ENCODE assay signal across 8 mouse cellular contexts in the genomic region with DNA sequence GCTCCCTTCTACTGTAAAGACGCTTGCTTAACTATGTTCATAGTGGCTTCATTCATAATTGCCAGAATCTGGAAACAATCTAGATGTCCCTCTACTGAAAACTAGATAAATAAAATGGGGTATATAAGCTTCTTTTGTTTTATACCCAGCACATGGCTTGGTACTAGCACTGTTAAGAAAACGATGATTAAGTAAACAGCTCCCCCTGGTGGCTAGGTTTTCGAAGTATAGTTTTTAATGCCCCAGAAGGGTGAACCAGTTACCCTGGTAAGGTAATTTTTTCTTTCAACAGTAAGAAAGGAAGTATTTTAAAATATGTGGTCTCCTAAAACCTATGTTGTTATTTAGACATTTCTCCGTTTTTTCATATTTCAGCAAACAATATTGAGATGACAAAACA. TPM values are rescaled to one million over a fixed set of nuclear protein-coding genes. Genes with fewer than 3 reads are reported as not detected.
DNase-seq lines count a peak whose midpoint lies in the region; ATAC-seq and TF ChIP-seq lines count a peak whose summit lies in the region.

No protein-coding gene starts in this region.

- H3K4me3 ChIP-seq in lung, postnatal 0 days (ENCODE audit: low read depth, low read length): no peak overlapping the region

- intact Hi-C loops in gastrocnemius, postnatal 36 days (cut with DNase I): no loop called here

- H3K36me3 ChIP-seq in lung, postnatal 0 days (ENCODE audit: insufficient read depth, low read length): no peaks in the 10 kb centered on the region

- no peaks in the 10 kb centered on the region for H3K27me3 ChIP-seq in lung, postnatal 0 days (replicated peaks; ENCODE audit: insufficient read depth, low read length)

- H3K9ac ChIP-seq in lung, postnatal 0 days (replicated peaks; ENCODE audit: low read depth): no peak overlapping the region

- no peak for TF ChIP-seq EP300 in lung, postnatal 0 days (IDR thresholded peaks at IDR 0.05)

- TF ChIP-seq CTCF in lung, postnatal 0 days (IDR thresholded peaks at IDR 0.05): peak; percentile 46

- H3K4me1 ChIP-seq in lung, postnatal 0 days (ENCODE audit: insufficient read depth, low read depth, low read length): no peaks in the 10 kb centered on the region

- no peak overlapping the region for H3K4me2 ChIP-seq in lung, postnatal 0 days (replicated peaks; ENCODE audit: low read depth, low read length)

- no peak for ATAC-seq in lung, postnatal 0 days

- 48% methylated on average over 4 of the region's 4 CpGs for WGBS in lung, postnatal 0 days

- DNase-seq in gastrocnemius, postnatal 10 days: peak; percentile 6
- DNase-seq in gastrocnemius, postnatal 36 days: no peak
- peak; percentile 4 for DNase-seq in right cerebral cortex, postnatal 4 days
- DNase-seq in right cerebral cortex, adult 2 months (ENCODE audit: low spot score in 2 of 2): no peak
- peak; percentile 19 for DNase-seq in brain, adult 2 months (ENCODE audit: low read depth, low spot score)
- DNase-seq in lung, postnatal 0 days (ENCODE audit: low spot score): peak; percentile 24
- no peak for DNase-seq in left cerebral cortex, adult 11 months (ENCODE audit: low spot score)
- no peak for DNase-seq in frontal cortex, postnatal 25 days (ENCODE audit: low spot score in 2 of 2)

- no peak overlapping the region for H3K27ac ChIP-seq in lung, postnatal 0 days (ENCODE audit: low read length)

- no peaks in the 10 kb centered on the region for H3K9me3 ChIP-seq in lung, postnatal 0 days (ENCODE audit: low read length)

RNA-seq across cellular contexts. Expression of gene Mid2, which starts 58.0 kb away (rescaled TPM):
- total RNA-seq in gastrocnemius, postnatal 10 days (2021): 10 to 100 TPM; 10.6 to 13.7 TPM
- total RNA-seq in gastrocnemius, postnatal 36 days (2021): 1 to 10 TPM; 5.4 to 5.7 TPM
- 7.7 and 9.0 TPM in 2 replicates for polyA plus RNA-seq in lung, postnatal 0 days (2015; fragmentation: Nextera tagmentation; extraction: Ambion mirVana)

Comparison
In these comparisons a context has a peak if more than half of its experiments do, and no peak if none do; other contexts are left out.
1. DNase-seq: peak in gastrocnemius, postnatal 10 days (single experiment), right cerebral cortex, postnatal 4 days (single experiment), brain, adult 2 months (single experiment) and lung, postnatal 0 days (single experiment); none in gastrocnemius, postnatal 36 days (0 of 2), right cerebral cortex, adult 2 months (0 of 2), left cerebral cortex, adult 11 months (single experiment) and frontal cortex, postnatal 25 days (0 of 2).